Mouse (Mus musculus): Measurements from ENCODE around the gene Lhfpl4.
A peak's percentile ranks its signal among the peaks of the same experiment; 100 is the strongest.

Lhfpl4 gene

GRCm38 (mm10) chr6:113195596-113195992 is 410 bp upstream of the Lhfpl4 start:
- Histone ChIP-seq H3K27me3 (ENCODE audit: insufficient read depth, low read length) (peaks cover 56% of the 10 kb centered on the region), H3K4me3 (replicated peaks; ENCODE audit: low read length) (peak overlapping the region; percentile 80), H3K9me3 (ENCODE audit: low read length) (no peaks in the 10 kb centered on the region), H3K4me1 (replicated peaks; ENCODE audit: low read depth, low read length) (peaks cover 14% of the 10 kb centered on the region), H3K36me3 (ENCODE audit: insufficient read depth, low read length) (no peaks in the 10 kb centered on the region)
- TF ChIP-seq CTCF (conservative IDR thresholded peaks at IDR 0.05; ENCODE audit: low read length) (no peak), POU5F1 (IDR thresholded peaks at IDR 0.05; ENCODE audit: borderline replicate concordance, low read length) (no peak), NANOG (IDR thresholded peaks at IDR 0.05; ENCODE audit: borderline replicate concordance, low read length) (no peak; the same call in 1 of the 2 replicates)

GRCm38 (mm10) chr6:113194517-113194840 is 705 bp downstream of the Lhfpl4 start:
- no peaks in the 10 kb centered on the region for H3K9me3 ChIP-seq (ENCODE audit: low read length)
- H3K4me1 ChIP-seq (replicated peaks; ENCODE audit: low read depth, low read length): peaks cover 14% of the 10 kb centered on the region
- H3K27me3 ChIP-seq (ENCODE audit: insufficient read depth, low read length): peaks cover 56% of the 10 kb centered on the region
- no peaks in the 10 kb centered on the region for H3K36me3 ChIP-seq (ENCODE audit: insufficient read depth, low read length)
- H3K4me3 ChIP-seq (replicated peaks; ENCODE audit: low read length): peak overlapping the region; percentile 80
- no peak for TF ChIP-seq CTCF (conservative IDR thresholded peaks at IDR 0.05; ENCODE audit: low read length)
- TF ChIP-seq POU5F1 (IDR thresholded peaks at IDR 0.05; ENCODE audit: borderline replicate concordance, low read length): no peak
- no peak for TF ChIP-seq NANOG (IDR thresholded peaks at IDR 0.05; ENCODE audit: borderline replicate concordance, low read length)

GRCm38 (mm10) chr6:113193765-113194460 is 1.3 kb downstream of the Lhfpl4 start:
- Histone ChIP-seq H3K4me1 (replicated peaks; ENCODE audit: low read depth, low read length) (peaks cover 14% of the 10 kb centered on the region), H3K9me3 (ENCODE audit: low read length) (no peaks in the 10 kb centered on the region), H3K4me3 (replicated peaks; ENCODE audit: low read length) (peak overlapping the region; percentile 80), H3K27me3 (ENCODE audit: insufficient read depth, low read length) (peaks cover 56% of the 10 kb centered on the region), H3K36me3 (ENCODE audit: insufficient read depth, low read length) (no peaks in the 10 kb centered on the region)
- TF ChIP-seq NANOG (IDR thresholded peaks at IDR 0.05; ENCODE audit: borderline replicate concordance, low read length): no peak
- TF ChIP-seq POU5F1 (IDR thresholded peaks at IDR 0.05; ENCODE audit: borderline replicate concordance, low read length): no peak
- TF ChIP-seq CTCF (conservative IDR thresholded peaks at IDR 0.05; ENCODE audit: low read length): no peak

GRCm38 (mm10) chr6:113184866-113185525 is 10.2 kb downstream of the Lhfpl4 start:
- Histone ChIP-seq H3K36me3 (ENCODE audit: insufficient read depth, low read length) (no peaks in the 10 kb centered on the region), H3K4me3 (replicated peaks; ENCODE audit: low read length) (no peak overlapping the region), H3K27me3 (ENCODE audit: insufficient read depth, low read length) (peaks cover 4% of the 10 kb centered on the region; the same call in 1 of the 2 replicates), H3K9me3 (ENCODE audit: low read length) (no peaks in the 10 kb centered on the region), H3K4me1 (replicated peaks; ENCODE audit: low read depth, low read length) (peaks cover 10% of the 10 kb centered on the region)
- no peak for TF ChIP-seq POU5F1 (IDR thresholded peaks at IDR 0.05; ENCODE audit: borderline replicate concordance, low read length)

- no peak for TF ChIP-seq POU5F1 (IDR thresholded peaks at IDR 0.05; ENCODE audit: borderline replicate concordance, low read length)
- no peak for TF ChIP-seq NANOG (IDR thresholded peaks at IDR 0.05; ENCODE audit: borderline replicate concordance, low read length)
- TF ChIP-seq CTCF (conservative IDR thresholded peaks at IDR 0.05; ENCODE audit: low read length): no peak
- Histone ChIP-seq H3K9me3 (ENCODE audit: low read length) (no peaks in the 10 kb centered on the region), H3K36me3 (ENCODE audit: insufficient read depth, low read length) (no peaks in the 10 kb centered on the region), H3K4me1 (replicated peaks; ENCODE audit: low read depth, low read length) (peaks cover 10% of the 10 kb centered on the region), H3K27me3 (ENCODE audit: insufficient read depth, low read length) (peaks cover 12% of the 10 kb centered on the region), H3K4me3 (replicated peaks; ENCODE audit: low read length) (no peak overlapping the region)
Observed at GRCm38 (mm10) chr6:113184163-113184562, 11.0 kb downstream of the Lhfpl4 start.

- H3K9me3 ChIP-seq (ENCODE audit: low read length): no peaks in the 10 kb centered on the region
- H3K4me3 ChIP-seq (replicated peaks; ENCODE audit: low read length): no peak overlapping the region
- H3K27me3 ChIP-seq (ENCODE audit: insufficient read depth, low read length): peaks cover 21% of the 10 kb centered on the region
- TF ChIP-seq CTCF (conservative IDR thresholded peaks at IDR 0.05; ENCODE audit: low read length): no peak
- no peak for TF ChIP-seq NANOG (IDR thresholded peaks at IDR 0.05; ENCODE audit: borderline replicate concordance, low read length)
- no peak for TF ChIP-seq POU5F1 (IDR thresholded peaks at IDR 0.05; ENCODE audit: borderline replicate concordance, low read length)
- no peaks in the 10 kb centered on the region for H3K36me3 ChIP-seq (ENCODE audit: insufficient read depth, low read length)
- peaks cover 17% of the 10 kb centered on the region for H3K4me1 ChIP-seq (replicated peaks; ENCODE audit: low read depth, low read length)
Observed at GRCm38 (mm10) chr6:113179195-113179733, 15.9 kb downstream of the Lhfpl4 start.

- peaks cover 21% of the 10 kb centered on the region for H3K27me3 ChIP-seq (ENCODE audit: insufficient read depth, low read length)
- H3K4me1 ChIP-seq (replicated peaks; ENCODE audit: low read depth, low read length): peaks cover 15% of the 10 kb centered on the region
- H3K9me3 ChIP-seq (ENCODE audit: low read length): no peaks in the 10 kb centered on the region
- H3K4me3 ChIP-seq (replicated peaks; ENCODE audit: low read length): 0 out of 2 replicates have a peak overlapping the region, but pooled peaks have one; percentile 23
- TF ChIP-seq NANOG (IDR thresholded peaks at IDR 0.05; ENCODE audit: borderline replicate concordance, low read length) (no peak), POU5F1 (IDR thresholded peaks at IDR 0.05; ENCODE audit: borderline replicate concordance, low read length) (no peak), CTCF (conservative IDR thresholded peaks at IDR 0.05; ENCODE audit: low read length) (no peak)
- no peaks in the 10 kb centered on the region for H3K36me3 ChIP-seq (ENCODE audit: insufficient read depth, low read length)
Observed at GRCm38 (mm10) chr6:113178286-113179194, 16.6 kb downstream of the Lhfpl4 start.

GRCm38 (mm10) chr6:113176613-113177012 is 18.6 kb downstream of the Lhfpl4 start:
- TF ChIP-seq POU5F1 (IDR thresholded peaks at IDR 0.05; ENCODE audit: borderline replicate concordance, low read length) (no peak), CTCF (conservative IDR thresholded peaks at IDR 0.05; ENCODE audit: low read length) (no peak), NANOG (IDR thresholded peaks at IDR 0.05; ENCODE audit: borderline replicate concordance, low read length) (no peak)
- H3K27me3 ChIP-seq (ENCODE audit: insufficient read depth, low read length): peaks cover 21% of the 10 kb centered on the region
- H3K4me3 ChIP-seq (replicated peaks; ENCODE audit: low read length): no peak overlapping the region
- H3K36me3 ChIP-seq (ENCODE audit: insufficient read depth, low read length): no peaks in the 10 kb centered on the region
- H3K4me1 ChIP-seq (replicated peaks; ENCODE audit: low read depth, low read length): peaks cover 17% of the 10 kb centered on the region
- no peaks in the 10 kb centered on the region for H3K9me3 ChIP-seq (ENCODE audit: low read length)
